Mouse (Mus musculus): ENCODE results near the gene Gm11541.

The Gm11541 gene

GRCm38 (mm10) chr11:94704472-94704871 lies at the start of gene Gm11541:
Gene Gm11541 (minus strand): TSS chr11:94704499.
- DNase-seq (ENCODE audit: low spot score): no peak

DNA sequence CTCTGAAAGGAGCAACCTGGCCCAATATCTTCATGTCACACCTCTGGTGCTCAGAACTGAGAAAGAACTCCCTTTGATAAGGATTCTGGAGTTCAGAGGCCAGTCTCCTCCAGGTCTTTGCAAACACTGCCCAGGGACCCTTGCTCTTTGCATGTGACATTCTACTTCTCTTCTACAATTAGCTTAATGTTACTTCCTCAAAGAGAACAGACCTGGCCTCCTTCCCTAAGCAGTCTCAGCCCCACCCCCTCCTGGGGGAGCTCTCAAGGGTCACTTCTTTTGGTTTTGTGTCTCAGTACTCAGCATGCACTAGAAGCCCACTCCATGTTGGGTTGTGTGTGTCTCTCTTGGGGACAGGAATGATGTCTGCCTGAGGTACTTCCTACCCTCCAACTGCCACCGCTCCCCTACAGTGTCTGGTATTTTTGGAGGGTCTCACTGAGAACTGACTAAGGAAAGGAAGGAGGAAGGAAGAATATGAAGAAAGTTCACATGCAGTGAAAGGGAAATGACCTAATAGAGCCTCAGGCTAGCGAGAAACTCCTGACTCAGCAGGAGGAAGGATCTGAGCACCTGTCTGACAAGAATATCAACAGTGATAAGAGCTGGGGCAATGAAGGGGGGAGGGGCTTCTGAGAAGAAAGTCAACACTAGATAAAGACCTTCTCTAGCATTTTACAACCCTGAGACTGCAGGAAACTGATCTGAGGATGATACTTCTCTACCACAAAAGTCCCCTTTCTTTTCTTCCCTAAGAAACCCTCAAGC lies 48.8 kb upstream of the Gm11541 start:
- no peak for DNase-seq (ENCODE audit: low spot score)

DNA sequence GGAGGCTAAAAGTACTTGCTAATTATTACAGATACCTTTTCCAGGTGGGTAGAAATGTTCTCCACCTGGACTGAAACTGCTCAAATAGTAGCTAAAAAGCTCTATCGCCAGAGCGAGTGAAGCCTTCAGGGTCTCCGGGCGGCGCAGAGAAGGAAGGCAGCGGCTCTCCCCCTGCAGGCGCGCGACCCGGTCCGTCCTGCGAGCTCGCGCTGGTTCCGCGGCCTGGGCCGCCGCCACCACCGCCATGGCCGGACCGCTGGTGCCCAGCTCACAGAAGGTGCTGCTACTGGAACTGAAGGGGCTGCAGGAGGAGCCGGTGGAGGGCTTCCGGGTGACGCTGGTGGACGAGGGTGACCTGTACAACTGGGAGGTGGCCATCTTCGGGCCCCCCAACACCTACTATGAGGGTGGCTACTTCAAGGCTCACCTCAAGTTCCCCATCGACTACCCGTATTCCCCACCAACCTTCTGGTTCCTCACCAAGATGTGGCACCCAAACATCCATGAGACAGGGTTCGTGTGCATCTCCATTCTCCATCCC lies 37.5 kb upstream of the Gm11541 start, which contains the start of gene Cdc34b:
TSS of gene Cdc34b (plus strand) at position 51 of the 541 bp plus-strand sequence.
- peak; percentile 19 for DNase-seq (ENCODE audit: low spot score)

- no peak for DNase-seq (ENCODE audit: low spot score)
Measured at GRCm38 (mm10) chr11:94735746-94736145, 31.4 kb upstream of the Gm11541 start.

- DNase-seq (ENCODE audit: low spot score): peak; percentile 19
Measured at GRCm38 (mm10) chr11:94732773-94733172, 28.5 kb upstream of the Gm11541 start.

DNA sequence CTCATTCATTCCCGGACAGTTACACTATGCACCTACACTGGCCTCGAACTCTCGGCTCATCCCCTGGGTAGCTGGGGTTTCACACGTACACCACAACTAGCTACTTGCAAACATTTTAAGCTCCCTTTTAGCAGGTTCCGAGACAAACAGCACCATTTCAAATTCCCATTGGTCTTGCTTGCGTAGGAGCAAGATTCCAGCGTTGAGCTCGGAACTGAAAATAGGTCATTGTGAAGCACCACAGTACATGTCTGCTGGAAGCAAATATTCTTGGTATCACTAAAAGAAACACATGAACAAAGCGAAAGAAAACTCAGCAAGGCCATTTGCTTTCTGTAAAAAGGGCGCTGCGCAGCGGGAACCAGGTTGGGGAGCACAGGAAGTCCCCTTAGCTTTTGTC lies 26.9 kb upstream of the Gm11541 start:
- no peak for DNase-seq (ENCODE audit: low spot score)

GRCm38 (mm10) chr11:94730261-94730660 lies 26.0 kb upstream of the Gm11541 start:
- peak; percentile 56 for DNase-seq (ENCODE audit: low spot score)

- DNase-seq (ENCODE audit: low spot score): no peak
Measured at GRCm38 (mm10) chr11:94729565-94729964, 25.3 kb upstream of the Gm11541 start.

DNA sequence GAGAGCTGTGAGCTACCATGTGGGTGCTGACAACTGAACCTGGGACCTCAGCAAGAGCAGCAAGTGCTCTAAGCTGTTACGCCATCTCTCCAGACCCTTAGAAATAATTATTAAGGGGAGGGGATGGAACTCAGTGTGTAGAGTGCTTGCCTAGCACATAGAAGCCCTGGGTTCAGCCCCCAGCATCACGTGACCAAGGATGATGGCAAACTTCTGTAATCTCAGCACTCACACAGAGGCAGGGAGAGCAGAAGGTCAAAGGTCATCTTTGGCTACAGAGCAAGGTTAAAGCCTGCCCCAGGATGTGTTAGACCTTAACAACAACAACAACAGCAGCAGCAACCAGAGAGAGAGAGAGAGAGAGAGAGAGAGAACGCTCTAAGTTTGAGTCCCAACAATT lies 24.2 kb upstream of the Gm11541 start:
- no peak for DNase-seq (ENCODE audit: low spot score)

- DNase-seq (ENCODE audit: low spot score): no peak
Measured at GRCm38 (mm10) chr11:94727306-94727705, 23.0 kb upstream of the Gm11541 start.

- no peak for DNase-seq (ENCODE audit: low spot score)
Measured at GRCm38 (mm10) chr11:94719216-94719615, 14.9 kb upstream of the Gm11541 start.

DNA sequence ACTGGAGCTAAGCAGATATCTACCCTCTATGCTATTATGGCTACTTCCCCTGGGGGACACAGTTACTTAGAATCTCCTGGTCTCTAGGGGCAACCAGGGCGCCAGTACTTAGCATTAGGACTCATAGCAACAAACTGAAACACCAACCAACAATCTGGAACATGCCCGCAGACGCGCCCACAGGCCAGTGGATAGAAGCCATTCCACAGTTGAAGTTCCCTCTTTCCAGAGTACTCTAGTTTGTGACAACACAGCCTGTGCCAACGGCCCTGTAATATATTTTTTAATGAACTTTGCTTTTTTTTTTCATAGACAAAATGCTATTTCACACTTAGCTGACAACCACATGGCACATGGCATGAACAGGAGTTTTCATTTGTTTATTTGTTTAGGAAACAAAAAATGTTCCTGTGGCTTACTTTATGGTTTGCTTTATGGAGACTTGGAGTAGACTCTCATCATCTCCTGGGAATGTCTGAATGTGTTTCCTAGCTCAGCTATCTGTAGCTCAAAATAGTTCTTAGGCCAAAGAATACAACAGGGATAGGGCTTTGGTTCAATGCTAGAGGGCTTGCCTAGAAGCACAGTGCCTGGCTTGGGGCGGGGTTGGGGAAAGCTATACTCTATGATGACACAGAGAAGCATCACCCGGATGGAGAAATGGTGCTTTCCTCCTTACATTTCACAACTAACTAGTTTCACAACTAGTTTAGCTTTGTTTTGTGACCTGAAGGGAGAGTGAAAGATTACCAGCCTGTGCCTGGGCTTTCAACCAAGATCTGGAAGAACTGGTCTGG lies 14.0 kb upstream of the Gm11541 start:
- DNase-seq (ENCODE audit: low spot score): no peak

- no peak for DNase-seq (ENCODE audit: low spot score)
Measured at GRCm38 (mm10) chr11:94717239-94717638, 12.9 kb upstream of the Gm11541 start.

DNA sequence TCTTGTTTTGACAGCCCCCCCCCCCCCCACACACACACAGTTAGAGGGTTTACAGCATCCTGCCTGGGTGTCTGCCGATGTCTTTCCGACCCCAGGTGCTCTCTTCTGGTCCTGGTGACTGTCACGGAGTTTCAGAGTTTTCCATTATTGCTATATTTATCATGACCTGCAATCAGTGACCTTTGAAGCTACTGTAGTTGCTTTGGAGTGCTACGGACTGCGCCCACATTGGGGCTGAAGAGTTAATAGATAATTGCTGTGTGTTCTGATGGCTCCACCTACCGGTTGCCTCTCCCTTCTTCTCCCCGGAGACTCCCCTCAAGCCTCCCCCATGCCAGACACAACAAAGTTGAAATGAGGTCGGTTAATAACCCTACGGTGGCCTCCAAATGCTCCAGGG lies 12.5 kb upstream of the Gm11541 start:
- no peak for DNase-seq (ENCODE audit: low spot score)

GRCm38 (mm10) chr11:94715622-94716021 lies 11.3 kb upstream of the Gm11541 start:
- no peak for DNase-seq (ENCODE audit: low spot score)

GRCm38 (mm10) chr11:94713246-94713860 lies 9.1 kb upstream of the Gm11541 start:
- no peak for DNase-seq (ENCODE audit: low spot score)

DNA sequence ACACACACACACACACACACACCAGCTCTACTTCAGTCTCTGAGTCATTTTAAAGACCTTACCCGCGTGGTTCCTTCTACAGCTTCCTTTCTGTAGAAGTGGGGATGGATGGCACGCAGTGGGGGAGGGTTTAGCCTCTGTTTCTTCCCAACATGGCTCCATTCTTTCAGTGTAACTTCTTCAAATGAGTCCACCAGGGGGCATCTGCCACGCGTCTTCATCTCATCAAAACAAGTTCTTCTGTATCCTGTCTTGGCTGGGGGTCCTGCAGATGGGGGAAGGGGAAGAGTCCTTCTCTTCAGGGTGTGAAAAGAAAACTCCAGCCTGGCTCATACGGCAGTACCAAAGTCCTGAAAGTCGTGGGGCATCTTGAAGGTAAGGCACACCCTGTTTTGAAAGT lies 279 bp downstream of the Gm11541 start:
- DNase-seq (ENCODE audit: low spot score): no peak

DNA sequence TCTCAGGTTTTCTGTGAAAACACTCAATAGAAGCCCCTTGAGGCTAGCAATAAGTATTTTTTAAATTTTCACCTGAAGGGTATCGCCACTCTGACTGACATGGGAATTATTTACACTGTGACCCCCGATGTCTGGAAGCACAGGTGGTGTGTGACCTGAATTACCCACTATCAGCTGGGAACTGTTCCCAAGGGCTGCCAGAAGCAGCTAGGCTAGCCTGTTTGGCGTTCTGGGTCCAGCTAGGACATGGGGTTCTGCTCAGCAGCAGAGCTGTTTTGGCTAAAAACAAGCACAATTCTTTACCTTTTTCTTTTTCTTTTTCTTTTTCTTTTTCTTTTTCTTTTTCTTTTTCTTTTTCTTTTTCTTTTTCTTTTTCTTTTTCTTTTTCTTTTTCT lies 2.1 kb downstream of the Gm11541 start:
- no peak for DNase-seq (ENCODE audit: low spot score)

DNA sequence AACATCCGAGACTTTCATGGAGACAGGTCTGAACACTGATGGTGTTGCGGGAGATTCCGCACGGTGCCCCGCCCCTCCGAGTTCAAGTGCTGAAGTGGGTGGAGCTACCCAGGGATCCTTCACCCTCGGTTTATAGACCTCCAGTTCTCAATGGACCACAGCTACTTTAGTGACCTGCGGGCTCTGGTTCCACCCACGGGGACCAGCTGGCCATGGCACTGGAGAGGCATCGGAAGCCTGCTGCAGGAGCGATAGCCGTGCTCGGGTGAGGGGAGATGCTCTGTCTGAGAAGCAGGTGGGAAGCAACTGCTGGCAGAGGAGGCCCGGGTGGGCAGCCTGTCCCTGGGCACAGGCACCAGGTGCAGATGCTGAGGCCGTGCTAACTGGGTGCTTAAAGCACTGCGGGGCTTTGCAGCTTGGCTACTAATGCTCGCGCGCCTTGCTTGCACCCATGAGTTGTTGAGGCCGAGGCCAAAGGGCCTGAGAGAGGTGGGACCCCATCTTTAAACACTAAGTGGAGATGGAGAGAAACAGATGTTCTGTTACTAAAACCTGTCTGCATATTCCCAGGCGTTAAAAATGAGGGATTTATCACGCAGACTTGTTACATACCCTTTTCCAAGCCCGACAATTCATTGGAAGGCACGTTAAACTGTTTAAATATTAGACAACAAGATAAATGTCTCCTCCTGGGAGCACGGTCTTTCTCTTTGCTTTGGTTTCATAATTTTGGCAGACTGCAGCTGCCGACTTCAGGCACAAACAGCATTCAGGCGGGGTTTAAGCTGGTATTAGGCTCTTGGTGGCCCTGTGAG lies 2.7 kb downstream of the Gm11541 start:
- no peak for DNase-seq (ENCODE audit: low spot score)

- DNase-seq (ENCODE audit: low spot score): no peak
Measured at GRCm38 (mm10) chr11:94699399-94699798, 4.9 kb downstream of the Gm11541 start.

DNA sequence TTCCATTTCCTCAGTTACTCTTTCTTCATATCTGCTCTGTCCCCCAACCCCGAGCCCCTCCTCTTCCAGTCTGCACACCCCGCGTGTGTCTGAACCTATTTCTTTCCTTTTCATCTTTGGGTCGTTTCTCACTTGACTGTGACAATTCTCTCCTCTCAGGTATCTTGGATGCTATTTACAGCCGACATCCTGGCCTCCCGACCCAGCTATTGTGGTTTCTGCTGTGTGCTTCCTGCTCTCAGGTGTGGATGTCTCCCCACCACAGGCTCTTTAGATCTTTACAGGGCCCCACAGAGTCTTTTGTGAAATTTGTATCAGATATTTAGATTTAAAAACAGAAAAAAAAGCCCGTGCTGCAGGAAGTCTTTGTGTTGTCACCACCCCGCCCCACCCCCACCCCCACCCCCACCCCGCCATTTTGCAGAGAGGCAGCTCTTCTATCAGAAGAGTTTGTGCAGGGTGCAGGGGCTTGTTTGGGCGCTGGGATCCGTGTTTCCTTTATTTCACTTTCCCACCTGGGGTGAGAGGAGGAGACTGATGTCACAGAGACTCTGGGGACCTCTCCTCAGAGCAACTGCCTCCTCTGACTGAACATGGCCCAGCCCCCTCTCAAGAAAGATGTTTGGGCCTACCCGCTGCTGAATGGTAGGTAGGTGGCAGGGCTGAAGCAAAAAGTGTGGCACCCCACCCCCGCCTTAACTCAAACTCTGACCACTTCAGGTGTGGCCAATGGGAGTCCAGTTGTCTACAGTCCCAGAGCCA lies 6.4 kb downstream of the Gm11541 start:
- DNase-seq (ENCODE audit: low spot score): no peak

Measured in testis, postnatal 14 days (tissue).